Mouse (Mus musculus) left cerebral cortex, postnatal 36 days (tissue): ENCODE measurements around the gene Cblb. TPM values are rescaled to one million over a fixed set of nuclear protein-coding genes. Genes with fewer than 3 reads are reported as not detected.
A peak's percentile ranks its signal among the peaks of the same experiment; 100 is the strongest.

ENCODE experiments used
- DNase-seq, 2 experiments: peaks; one replicate each; pipeline ENCODE4 v3.0.0; 2021 to 2022; ENCODE audit warnings: low spot score in 2 of 2, mixed read lengths in 1 of 2
- intact Hi-C: fragments of 180-260 bp; cut with DNase I; formaldehyde crosslinking; loops from one replicate; pipeline ENCODE4 v1.15.1; 2025
- total RNA-seq, 2 experiments: library from RNA; stranded (reverse); gene quantifications; 2 replicates each; pipeline ENCODE4 v1.2.3; 2021

The Cblb gene
- 10 to 100 TPM; 19.3 to 21.4 TPM for total RNA-seq

DNA sequence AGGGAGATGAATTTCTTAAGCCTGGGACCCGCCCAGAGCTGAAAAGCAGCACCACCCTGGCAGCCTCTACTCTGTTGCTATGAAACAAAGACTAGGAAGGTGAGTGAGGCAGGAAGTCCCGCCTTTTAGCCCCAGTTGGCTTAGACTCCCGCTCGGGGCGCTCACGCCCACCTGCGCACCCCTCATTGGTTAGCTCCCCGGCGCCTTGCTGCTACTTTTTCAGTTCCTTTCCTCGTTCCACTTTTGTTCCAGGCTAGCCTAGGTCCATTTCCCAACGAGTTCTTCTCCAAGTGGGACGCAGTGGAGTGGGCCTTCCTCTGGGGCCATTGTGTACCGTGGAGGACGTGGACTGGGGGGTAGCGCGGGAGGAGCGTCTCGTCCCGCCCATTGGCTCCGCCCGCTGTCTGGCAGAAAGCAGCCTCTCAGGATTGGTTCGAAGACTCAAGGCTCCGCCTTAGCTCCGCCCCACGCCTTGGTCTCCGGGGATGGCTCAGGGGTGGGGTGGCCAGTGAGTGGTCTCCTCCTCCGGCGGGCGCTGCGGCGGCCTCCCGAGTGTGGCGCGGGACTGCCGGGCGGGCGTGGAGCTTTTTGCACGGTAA, at the start of gene Cblb:
TSS of gene Cblb (plus strand) at position 135 of the 599 bp plus-strand sequence.
- intact Hi-C loops, result loop anchor here (5.0 kb wide), 1 partner anchor 151 kb away; no protein-coding TSS in a partner anchor
- peak; percentile 97 to 98 for DNase-seq

DNA sequence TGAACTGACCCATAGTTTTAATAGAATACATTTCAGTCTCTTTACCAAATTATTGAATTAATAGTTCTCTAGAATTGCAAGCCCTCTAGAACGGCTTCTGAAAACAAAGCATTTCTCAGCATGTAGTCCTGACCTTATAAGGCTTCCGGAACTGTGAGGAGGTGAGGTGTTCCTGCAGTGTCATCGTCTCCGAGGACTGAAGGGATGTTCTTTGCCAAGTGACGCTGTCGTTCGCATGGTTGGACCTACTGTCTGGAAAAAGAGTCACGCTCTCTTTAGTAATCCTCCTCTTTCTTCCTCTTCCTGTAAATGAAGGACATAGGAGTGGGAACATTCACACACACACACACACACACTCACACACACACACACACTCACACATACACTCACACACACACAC, 45.6 kb upstream of the Cblb start:
- intact Hi-C loops, result no loop called here
- no peak for DNase-seq

- intact Hi-C loops, result no loop called here
- no peak for DNase-seq
These were observed 44.8 kb upstream of the Cblb start for GRCm38 (mm10) chr16:51986207-51986606.

DNA sequence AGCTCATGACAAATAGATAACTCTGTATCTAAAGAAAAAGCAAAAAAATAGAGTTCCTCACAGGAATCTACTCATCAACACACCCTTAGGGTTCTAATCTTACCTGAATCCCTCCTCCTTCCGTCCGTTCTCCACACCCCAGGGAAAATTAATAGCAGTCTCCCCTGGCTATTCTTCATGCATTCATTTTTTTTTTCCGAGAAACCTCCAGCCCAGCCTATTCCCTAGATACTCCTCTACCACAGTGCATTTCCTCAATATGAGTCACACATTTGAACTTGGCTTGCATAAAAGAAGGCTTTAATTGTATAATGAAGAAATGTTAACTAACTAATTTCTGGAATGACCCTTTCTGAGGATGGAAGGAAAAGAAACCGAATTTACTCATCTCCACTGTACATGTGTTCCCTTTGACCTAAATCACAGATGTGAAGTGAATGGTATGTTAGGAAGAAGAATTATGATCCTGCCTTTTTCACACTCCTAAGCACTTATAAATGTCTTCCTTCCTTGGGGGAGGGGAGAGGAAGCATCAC, 43.9 kb upstream of the Cblb start:
- intact Hi-C loops, result no loop called here
- no peak for DNase-seq

DNA sequence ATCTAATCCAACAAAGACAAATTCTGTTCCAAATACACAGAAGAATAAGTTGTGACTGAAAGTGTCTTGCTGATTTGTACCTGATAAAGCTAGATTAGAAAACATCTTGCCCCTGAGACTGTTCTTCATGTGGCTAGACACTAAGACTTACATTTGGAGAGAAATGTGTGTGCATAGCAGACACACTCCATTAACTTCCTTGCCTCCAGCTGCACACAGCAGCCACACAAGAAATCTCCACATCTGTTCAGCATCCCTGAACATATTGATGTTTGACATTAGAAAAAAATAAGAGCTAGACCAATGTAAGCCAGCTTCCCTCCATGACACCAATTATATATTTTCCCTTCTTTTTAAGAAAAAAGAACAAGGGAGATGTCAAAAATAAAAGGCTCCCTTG, 43.0 kb upstream of the Cblb start:
- intact Hi-C loops, result no loop called here
- no peak for DNase-seq

GRCm38 (mm10) chr16:51989259-51989658, 41.8 kb upstream of the Cblb start:
- intact Hi-C loops, result no loop called here
- no peak for DNase-seq

DNA sequence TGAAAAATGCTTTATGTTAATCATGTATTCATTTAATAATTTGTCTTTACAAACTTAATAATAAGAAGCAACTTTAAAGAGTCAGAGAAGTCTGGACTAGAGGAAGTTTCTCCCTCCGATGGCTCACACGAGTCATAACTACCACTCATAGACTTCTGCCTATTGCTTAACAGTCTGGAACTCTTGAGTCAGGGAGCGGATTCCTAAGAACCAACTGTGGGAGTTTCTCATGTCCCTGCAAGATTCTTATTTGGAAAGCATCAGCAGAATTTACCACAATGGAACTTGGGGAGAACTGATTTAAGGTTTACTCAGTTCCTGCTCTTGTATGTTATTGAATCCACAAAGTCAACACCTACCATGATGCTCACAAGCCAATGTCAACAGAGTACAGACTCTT, 31.0 kb upstream of the Cblb start:
- DNase-seq, result no peak
- intact Hi-C loops, result no loop called here

GRCm38 (mm10) chr16:52000801-52001200, 30.2 kb upstream of the Cblb start:
- DNase-seq, result no peak
- intact Hi-C loops, result no loop called here

DNA sequence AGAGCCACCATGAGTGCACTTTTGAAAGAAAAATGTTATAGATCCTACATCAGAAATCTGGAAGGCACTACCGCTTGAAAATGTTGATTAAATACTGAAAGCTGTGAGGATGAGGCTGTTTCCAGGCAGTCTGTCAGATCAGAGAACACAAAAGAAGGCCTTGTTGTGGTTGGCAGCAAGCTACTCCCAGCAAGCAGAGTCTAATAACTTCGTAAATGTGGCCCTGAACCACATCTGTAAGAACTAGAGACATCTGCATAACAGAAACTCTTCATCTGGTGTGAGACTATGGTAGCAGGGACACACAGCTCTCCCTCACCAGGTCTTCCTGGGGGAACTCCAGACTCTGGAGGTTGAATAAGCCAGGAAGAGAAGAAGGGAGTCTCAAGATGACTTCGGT, 24.0 kb upstream of the Cblb start:
- no peak for DNase-seq
- intact Hi-C loops, result no loop called here

DNA sequence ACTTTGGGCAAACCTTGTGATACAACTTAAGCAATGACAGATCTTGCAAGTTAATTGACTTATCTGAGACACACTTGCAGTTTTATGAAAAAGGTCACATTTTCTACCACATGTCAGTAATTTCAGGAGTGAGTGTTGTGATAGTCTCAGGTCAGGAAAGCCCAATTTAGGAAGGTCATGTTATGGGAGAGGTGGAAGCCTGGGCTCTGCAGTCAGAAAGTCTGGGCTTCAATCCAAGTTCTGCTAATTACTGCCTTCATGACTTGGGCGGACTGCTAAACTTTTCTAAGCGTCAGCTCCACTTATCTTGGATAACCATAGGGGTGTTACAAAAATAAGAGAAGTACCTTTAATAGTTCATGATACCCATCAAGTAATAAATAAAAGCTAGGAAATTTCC, 22.6 kb upstream of the Cblb start:
- intact Hi-C loops, result no loop called here
- DNase-seq, result no peak

GRCm38 (mm10) chr16:52009421-52009820, 21.6 kb upstream of the Cblb start:
- no peak for DNase-seq
- intact Hi-C loops, result no loop called here

DNA sequence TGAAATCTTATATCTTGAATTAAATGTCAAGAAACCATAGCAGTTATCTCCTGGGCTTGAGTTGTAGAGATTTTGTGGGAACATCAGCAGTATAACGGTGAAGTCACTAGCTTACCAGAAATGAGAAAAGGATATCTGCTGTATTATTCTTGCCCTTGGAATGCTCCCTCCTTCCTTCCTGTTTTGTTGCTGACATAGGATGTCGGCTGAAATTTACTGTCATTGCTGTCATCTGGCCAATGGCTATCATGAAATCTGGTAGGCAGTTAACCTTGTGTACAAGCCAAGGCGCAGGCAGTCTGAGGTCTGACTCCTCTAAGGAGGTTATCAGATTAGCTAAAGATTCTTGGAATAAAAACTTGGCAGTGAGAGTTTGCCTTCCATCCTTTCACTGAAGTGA, 18.0 kb upstream of the Cblb start:
- intact Hi-C loops, result no loop called here
- no peak for DNase-seq

- no peak for DNase-seq
- intact Hi-C loops, result no loop called here
These were observed 17.2 kb upstream of the Cblb start for GRCm38 (mm10) chr16:52013812-52014211.

- DNase-seq, result no peak
- intact Hi-C loops, result no loop called here
These were observed 7.6 kb upstream of the Cblb start for GRCm38 (mm10) chr16:52023417-52023816.

GRCm38 (mm10) chr16:52027326-52027725, 3.7 kb upstream of the Cblb start:
- DNase-seq, result no peak
- intact Hi-C loops, result no loop called here

DNA sequence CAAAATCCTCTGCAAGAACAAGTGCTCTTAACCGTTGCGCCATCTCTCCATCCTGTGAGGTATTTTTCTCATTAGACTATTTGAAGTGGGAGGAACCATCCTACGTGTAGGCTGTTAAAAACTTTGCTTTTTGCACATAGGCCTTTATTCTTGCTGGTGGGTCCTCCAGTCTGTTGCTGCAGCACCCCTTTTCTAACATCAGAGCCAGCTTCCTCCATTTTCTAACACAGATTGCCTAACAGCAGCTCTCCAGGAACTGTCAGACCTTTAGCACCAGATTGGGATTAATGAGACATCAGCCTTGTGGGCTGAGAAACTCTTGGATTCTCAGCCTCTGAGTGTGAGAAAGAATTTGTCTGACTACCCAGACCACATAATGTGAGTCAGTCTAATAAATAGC, 2.0 kb upstream of the Cblb start:
- DNase-seq, result no peak
- intact Hi-C loops, result no loop called here

DNA sequence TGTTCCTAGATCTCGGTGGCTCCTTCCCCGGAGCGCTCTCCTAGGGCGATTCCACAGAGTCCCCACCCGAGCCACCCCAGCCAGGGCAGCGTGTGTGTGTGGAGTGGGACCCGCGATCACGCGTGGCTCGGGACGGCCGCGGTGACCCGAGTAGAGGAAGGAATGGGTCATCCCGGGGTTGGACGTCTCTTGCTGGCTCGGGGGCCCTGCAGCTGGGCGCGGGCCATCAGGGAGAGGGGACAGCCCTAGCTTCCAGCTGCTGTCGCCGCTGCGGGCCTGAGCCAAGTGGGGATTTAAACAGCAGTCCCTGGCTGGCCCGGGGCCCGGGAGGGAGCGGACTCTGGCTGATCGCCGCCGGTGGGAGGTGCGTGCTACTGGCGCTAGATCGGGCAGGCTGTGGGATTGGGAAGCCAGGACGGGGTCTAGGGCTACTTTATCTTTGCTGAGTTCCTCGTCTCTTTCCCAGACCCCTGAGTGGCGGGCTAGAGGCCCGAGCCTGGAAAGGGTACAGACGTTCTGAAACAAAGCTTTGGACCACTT, 757 bp downstream of the Cblb start:
- DNase-seq, result peak; percentile 86 to 88
- intact Hi-C loops, result loop anchor here (5.0 kb wide), 1 partner anchor 151 kb away; no protein-coding TSS in a partner anchor

DNA sequence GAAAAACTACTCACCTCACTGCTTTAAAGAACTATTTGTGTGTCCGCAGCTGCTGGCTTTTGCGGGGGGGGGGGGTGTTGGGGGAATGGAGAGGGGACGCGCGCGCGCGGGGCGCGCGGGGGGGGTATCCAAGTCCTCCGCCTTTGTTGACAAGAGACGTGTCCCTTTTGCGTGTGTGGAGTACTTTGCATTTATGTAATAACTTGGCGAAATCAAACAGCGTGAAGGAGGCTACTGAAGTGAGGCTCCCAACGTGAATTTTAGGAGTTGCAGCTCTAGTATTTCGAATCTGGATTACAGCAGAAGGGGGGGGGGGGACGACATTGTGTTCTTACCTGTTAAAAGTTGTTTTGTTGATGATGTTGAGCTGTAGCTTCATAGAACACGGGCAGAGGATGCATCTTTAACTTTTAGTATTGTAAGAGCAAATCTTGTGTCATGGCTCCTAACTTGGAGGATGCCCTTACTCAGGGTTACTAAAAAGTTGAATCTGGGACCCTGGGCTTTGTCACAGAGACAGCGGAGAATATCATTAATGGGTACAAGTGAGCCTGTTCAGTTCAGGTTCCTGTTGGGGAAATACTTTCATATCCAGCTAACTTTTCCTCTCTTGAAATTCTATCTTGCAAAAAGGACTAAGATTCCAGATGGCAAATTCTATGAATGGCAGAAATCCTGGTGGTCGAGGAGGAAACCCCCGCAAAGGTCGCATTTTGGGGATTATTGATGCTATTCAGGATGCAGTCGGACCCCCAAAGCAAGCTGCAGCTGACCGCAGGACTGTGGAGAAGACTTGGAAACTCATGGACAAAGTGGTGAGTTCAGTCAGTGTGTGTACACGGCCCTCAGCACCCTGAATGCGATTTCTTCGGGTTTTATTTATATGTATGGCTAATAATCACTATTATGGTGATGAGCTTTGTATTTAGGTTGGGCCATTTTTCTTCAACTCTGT, 1.6 kb downstream of the Cblb start:
- intact Hi-C loops, result loop anchor here (5.0 kb wide), 1 partner anchor 150 kb away; no protein-coding TSS in a partner anchor
- DNase-seq, result no peak

GRCm38 (mm10) chr16:52033381-52034315, 2.6 kb downstream of the Cblb start:
- no peak for DNase-seq
- intact Hi-C loops, result loop anchor here (5.0 kb wide), 1 partner anchor 149 kb away; no protein-coding TSS in a partner anchor
